Mouse (Mus musculus): ENCODE measurements around the gene Nosip. TPM values are rescaled to one million over a fixed set of nuclear protein-coding genes. Genes with fewer than 3 reads are reported as not detected.
A peak's percentile ranks its signal among the peaks of the same experiment; 100 is the strongest.

The Nosip gene
- polyA plus RNA-seq, 1 experiment from 2014 or later: 52.6 TPM

DNA sequence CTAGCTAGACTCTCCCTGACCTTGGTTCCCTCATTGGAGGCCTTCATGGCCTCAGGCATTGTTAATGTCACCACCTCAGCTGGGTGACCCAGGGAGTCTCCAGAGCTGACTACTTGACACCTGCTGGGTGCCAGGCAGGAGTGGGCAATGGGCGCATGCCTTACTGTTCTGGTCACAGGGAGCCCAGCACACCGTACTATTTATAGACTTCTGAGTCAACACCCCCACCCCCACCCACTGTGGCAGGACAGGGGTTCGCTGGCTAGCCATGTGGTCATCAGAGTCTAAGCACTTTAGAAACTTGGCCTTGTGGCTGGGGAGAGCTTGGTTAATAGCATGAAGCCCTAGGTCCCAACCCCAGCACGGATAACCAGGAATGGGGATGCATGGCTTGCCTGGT, 13.2 kb downstream of the Nosip start:
- 89% methylated on average over 4 of the region's 4 CpGs for WGBS
- Histone ChIP-seq H3K36me3 (ENCODE audit: control insufficient read depth, insufficient read depth, low read length) (no peaks in the 10 kb centered on the region; the same call in 1 of the 2 replicates), H3K27me3 (ENCODE audit: control insufficient read depth, insufficient read depth, low read length) (no peaks in the 10 kb centered on the region), H3K4me1 (replicated peaks; ENCODE audit: control insufficient read depth, insufficient read depth, low read length) (no peaks in the 10 kb centered on the region), H3K4me3 (ENCODE audit: low read depth, low read length) (no peak overlapping the region), H3K4me2 (ENCODE audit: low read depth, low read length, severe bottlenecking) (no peak overlapping the region), H3K27ac (ENCODE audit: low read depth, low read length) (no peak overlapping the region), H3K9ac (ENCODE audit: low read length) (no peak overlapping the region), H3K9me3 (ENCODE audit: control insufficient read depth, low read length) (no peaks in the 10 kb centered on the region)
- ATAC-seq (replicated peaks; ENCODE audit: low FRiP score): no peak
- DNase-seq (ENCODE audit: low spot score): no peak

DNA sequence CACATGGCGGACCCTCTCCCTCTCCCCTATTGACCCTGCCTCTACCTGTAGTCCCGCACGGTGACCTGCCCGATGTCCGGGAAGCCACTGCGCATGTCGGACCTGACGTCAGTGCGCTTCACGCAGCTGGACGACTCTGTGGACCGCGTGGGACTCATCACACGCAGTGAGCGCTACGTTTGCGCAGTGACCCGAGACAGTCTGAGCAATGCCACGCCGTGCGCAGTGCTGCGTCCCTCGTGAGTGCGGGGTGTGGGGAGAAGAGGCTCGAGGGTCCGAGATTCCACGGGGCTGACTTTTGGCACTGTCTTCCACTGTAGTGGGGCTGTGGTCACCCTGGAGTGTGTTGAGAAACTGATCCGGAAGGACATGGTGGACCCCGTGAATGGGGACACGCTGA, 14.3 kb downstream of the Nosip start:
- no peaks in the 10 kb centered on the region; the same call in 1 of the 2 replicates for H3K36me3 ChIP-seq (ENCODE audit: control insufficient read depth, insufficient read depth, low read length)
- no peaks in the 10 kb centered on the region for H3K27me3 ChIP-seq (ENCODE audit: control insufficient read depth, insufficient read depth, low read length)
- no peak overlapping the region for H3K4me3 ChIP-seq (ENCODE audit: low read depth, low read length)
- H3K9ac ChIP-seq (ENCODE audit: low read length): no peak overlapping the region
- ATAC-seq (replicated peaks; ENCODE audit: low FRiP score) (no peak), DNase-seq (ENCODE audit: low spot score) (no peak)
- no peaks in the 10 kb centered on the region for H3K4me1 ChIP-seq (replicated peaks; ENCODE audit: control insufficient read depth, insufficient read depth, low read length)
- WGBS: 91% methylated on average over 30 of the region's 30 CpGs
- no peak overlapping the region for H3K27ac ChIP-seq (ENCODE audit: low read depth, low read length)
- no peaks in the 10 kb centered on the region for H3K9me3 ChIP-seq (ENCODE audit: control insufficient read depth, low read length)
- H3K4me2 ChIP-seq (ENCODE audit: low read depth, low read length, severe bottlenecking): no peak overlapping the region

DNA sequence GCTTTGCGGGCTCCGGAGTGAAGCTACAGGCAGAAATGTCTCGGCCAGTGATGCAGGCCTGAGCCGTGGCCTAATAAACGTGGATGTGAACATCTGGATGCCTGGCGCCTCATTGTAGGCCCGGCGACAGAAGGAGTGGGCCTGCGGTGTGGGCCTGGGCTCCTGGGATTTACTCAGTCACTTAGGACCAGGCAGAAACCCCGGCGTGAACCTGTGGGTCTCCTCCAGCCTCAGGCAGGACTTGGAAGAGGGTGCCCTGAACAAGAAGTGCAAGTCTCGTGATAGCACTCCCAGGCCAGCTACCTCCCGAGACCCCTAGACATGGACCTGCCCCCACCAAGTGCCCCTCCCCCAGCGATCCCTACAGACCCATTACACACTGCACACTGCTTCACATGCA, 15.1 kb downstream of the Nosip start:
- ATAC-seq (replicated peaks; ENCODE audit: low FRiP score): no peak
- 90% methylated on average over 14 of the region's 14 CpGs for WGBS
- no peak overlapping the region for H3K9ac ChIP-seq (ENCODE audit: low read length)
- no peaks in the 10 kb centered on the region for H3K27me3 ChIP-seq (ENCODE audit: control insufficient read depth, insufficient read depth, low read length)
- no peaks in the 10 kb centered on the region for H3K4me1 ChIP-seq (replicated peaks; ENCODE audit: control insufficient read depth, insufficient read depth, low read length)
- H3K36me3 ChIP-seq (ENCODE audit: control insufficient read depth, insufficient read depth, low read length): no peaks in the 10 kb centered on the region; the same call in 1 of the 2 replicates
- H3K9me3 ChIP-seq (ENCODE audit: control insufficient read depth, low read length): no peaks in the 10 kb centered on the region
- DNase-seq (ENCODE audit: low spot score): no peak
- no peak overlapping the region for H3K27ac ChIP-seq (ENCODE audit: low read depth, low read length)
- no peak overlapping the region for H3K4me3 ChIP-seq (ENCODE audit: low read depth, low read length)
- H3K4me2 ChIP-seq (ENCODE audit: low read depth, low read length, severe bottlenecking): no peak overlapping the region

DNA sequence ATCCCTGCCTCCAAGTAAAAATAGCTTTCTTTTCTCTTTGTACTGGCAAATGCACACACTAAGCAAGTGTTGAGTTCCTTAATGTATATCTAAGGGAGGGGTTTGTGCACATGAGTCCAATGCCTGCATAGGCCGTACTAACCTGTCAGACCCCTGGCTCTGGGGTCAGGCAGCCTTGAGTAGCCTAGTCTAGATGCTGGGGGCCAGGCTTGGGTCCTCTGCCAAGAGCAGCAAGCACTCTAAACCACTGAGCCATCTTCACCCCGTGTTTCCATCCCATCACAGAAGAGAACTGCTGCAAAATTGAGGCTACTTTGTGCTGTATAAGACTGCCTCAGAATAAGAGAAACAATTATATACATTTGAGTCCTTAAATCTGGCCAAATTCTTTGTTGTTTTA, 15.6 kb downstream of the Nosip start:
- Histone ChIP-seq H3K4me3 (ENCODE audit: low read depth, low read length) (no peak overlapping the region), H3K4me1 (replicated peaks; ENCODE audit: control insufficient read depth, insufficient read depth, low read length) (no peaks in the 10 kb centered on the region), H3K4me2 (ENCODE audit: low read depth, low read length, severe bottlenecking) (no peak overlapping the region), H3K27ac (ENCODE audit: low read depth, low read length) (no peak overlapping the region), H3K36me3 (ENCODE audit: control insufficient read depth, insufficient read depth, low read length) (no peaks in the 10 kb centered on the region; the same call in 1 of the 2 replicates), H3K9me3 (ENCODE audit: control insufficient read depth, low read length) (no peaks in the 10 kb centered on the region), H3K27me3 (ENCODE audit: control insufficient read depth, insufficient read depth, low read length) (no peaks in the 10 kb centered on the region), H3K9ac (ENCODE audit: low read length) (no peak overlapping the region)
- ATAC-seq (replicated peaks; ENCODE audit: low FRiP score) (no peak), DNase-seq (ENCODE audit: low spot score) (no peak)
- WGBS: 92% methylated on average over 2 of the region's 2 CpGs

DNA sequence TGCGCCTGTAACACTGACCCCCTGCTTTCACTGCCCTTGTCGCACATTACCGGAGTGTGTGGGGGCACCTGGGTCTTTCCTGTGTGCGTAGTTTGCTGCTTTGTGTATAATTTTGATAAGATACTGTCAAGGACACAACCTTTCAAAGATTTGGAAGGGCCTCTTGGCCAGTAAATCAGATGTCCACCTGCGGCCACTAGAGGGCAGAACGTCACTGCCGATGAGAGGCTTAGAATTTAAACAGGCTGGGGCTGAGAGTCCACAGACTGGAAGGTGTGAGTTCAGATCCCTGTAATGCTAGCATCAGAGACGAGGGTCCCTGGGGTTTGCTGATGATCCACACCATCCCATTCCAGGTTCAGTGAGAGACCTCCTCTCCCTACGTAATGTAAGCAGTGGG, 16.3 kb downstream of the Nosip start:
- ATAC-seq (replicated peaks; ENCODE audit: low FRiP score): no peak
- Histone ChIP-seq H3K9me3 (ENCODE audit: control insufficient read depth, low read length) (no peaks in the 10 kb centered on the region), H3K27ac (ENCODE audit: low read depth, low read length) (no peak overlapping the region), H3K4me2 (ENCODE audit: low read depth, low read length, severe bottlenecking) (no peak overlapping the region), H3K4me1 (replicated peaks; ENCODE audit: control insufficient read depth, insufficient read depth, low read length) (no peaks in the 10 kb centered on the region), H3K27me3 (ENCODE audit: control insufficient read depth, insufficient read depth, low read length) (no peaks in the 10 kb centered on the region), H3K36me3 (ENCODE audit: control insufficient read depth, insufficient read depth, low read length) (no peaks in the 10 kb centered on the region; the same call in 1 of the 2 replicates), H3K9ac (ENCODE audit: low read length) (no peak overlapping the region), H3K4me3 (ENCODE audit: low read depth, low read length) (no peak overlapping the region)
- peak; percentile 84 for DNase-seq (ENCODE audit: low spot score)
- WGBS: 39% methylated on average over 9 of the region's 9 CpGs

DNA sequence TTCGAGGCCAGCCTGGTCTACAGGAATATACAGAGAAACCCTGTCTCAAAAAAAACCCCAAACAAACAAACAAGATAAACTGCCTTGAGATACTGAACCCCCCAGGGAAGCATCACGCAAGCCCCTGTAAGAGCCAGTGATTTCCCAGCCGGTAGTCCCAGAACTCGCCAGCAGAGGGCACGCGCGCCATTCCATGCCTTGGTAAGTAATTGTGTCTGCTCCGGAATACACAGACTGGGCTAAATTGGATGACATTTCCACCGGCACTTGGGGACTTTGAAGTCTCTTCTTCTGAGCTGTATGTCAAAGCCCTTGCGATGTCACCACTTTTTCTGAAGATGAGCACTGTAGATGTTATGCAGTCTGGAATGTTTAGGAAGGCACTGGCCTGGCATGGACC, 17.6 kb downstream of the Nosip start:
- Histone ChIP-seq H3K4me1 (replicated peaks; ENCODE audit: control insufficient read depth, insufficient read depth, low read length) (no peaks in the 10 kb centered on the region), H3K4me3 (ENCODE audit: low read depth, low read length) (no peak overlapping the region), H3K9ac (ENCODE audit: low read length) (no peak overlapping the region), H3K4me2 (ENCODE audit: low read depth, low read length, severe bottlenecking) (no peak overlapping the region), H3K27me3 (ENCODE audit: control insufficient read depth, insufficient read depth, low read length) (no peaks in the 10 kb centered on the region), H3K27ac (ENCODE audit: low read depth, low read length) (no peak overlapping the region), H3K9me3 (ENCODE audit: control insufficient read depth, low read length) (no peaks in the 10 kb centered on the region), H3K36me3 (ENCODE audit: control insufficient read depth, insufficient read depth, low read length) (no peaks in the 10 kb centered on the region; the same call in 1 of the 2 replicates)
- peak; percentile 97 for DNase-seq (ENCODE audit: low spot score)
- peak; percentile 63; the same call in 1 of the 2 replicates for ATAC-seq (replicated peaks; ENCODE audit: low FRiP score)
- WGBS: 2% methylated on average over 10 of the region's 10 CpGs

DNA sequence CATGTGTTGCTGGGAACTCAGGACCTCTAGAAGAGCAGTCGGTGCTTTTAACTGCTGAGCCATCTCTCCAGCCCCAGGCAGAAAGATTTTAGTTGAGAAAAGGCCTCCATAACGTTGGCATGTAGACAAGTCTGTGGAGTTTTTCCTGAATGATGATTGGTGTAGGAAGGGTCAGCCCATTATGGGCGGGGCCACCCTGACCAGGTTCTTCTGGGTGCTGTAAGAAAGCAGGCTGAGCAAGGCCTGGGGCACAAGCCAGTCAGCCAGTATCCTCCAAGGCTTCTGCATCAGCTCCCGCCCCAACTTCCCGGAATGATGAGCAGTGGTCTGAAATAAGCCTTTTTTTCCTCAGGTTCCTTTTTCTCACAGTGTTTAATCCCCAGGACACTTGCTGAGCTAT, 18.8 kb downstream of the Nosip start:
- ATAC-seq (replicated peaks; ENCODE audit: low FRiP score) (no peak), DNase-seq (ENCODE audit: low spot score) (no peak)
- Histone ChIP-seq H3K27ac (ENCODE audit: low read depth, low read length) (no peak overlapping the region), H3K4me3 (ENCODE audit: low read depth, low read length) (no peak overlapping the region), H3K9me3 (ENCODE audit: control insufficient read depth, low read length) (no peaks in the 10 kb centered on the region), H3K4me1 (replicated peaks; ENCODE audit: control insufficient read depth, insufficient read depth, low read length) (no peaks in the 10 kb centered on the region), H3K9ac (ENCODE audit: low read length) (no peak overlapping the region), H3K36me3 (ENCODE audit: control insufficient read depth, insufficient read depth, low read length) (peaks cover 1% of the 10 kb centered on the region), H3K4me2 (ENCODE audit: low read depth, low read length, severe bottlenecking) (no peak overlapping the region), H3K27me3 (ENCODE audit: control insufficient read depth, insufficient read depth, low read length) (no peaks in the 10 kb centered on the region)
- WGBS: 50% methylated on average over 5 of the region's 5 CpGs

DNA sequence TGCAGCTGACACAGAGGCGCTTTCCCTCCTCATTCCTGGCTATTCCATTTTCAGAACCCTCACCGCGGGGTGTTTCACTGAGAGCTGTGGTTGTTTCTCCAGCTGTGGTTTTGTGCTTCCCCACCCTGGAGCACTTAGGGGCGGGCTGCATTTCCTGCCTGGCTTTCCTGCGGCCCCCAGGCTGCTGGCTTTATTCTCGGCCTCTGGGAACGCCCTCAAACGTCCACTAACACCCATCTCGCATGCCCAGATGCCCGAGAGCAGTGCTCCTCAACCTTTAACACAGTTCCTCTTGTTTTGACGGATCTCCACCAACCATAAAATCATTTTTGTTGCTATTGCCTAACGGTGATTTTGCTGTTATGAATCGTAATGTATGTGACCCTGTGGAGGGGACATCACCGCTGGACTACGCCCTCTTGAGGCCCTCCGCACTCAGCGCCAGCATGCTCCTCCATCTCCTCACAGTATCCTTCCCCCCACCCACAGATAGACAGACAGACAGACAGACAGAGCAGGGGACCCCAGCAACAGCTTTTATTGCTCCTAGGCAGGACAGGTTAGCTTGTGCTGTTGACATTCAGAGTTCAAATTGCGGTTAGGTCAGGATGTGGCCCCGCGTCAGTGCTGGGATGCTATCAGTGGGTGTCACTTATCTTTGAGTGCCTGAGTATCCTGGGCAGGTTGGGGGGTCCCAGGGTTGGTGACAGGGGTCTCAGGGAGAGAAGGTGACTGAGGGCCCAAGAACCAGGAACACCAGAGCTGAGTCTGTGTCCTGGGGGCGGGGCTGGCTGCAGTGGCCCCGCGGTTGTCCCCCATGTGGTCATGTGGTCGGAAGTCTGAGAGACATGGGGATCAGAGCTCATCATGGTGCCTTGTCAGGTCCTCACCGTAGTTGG, 20.4 kb downstream of the Nosip start:
- no peak overlapping the region for H3K4me3 ChIP-seq (ENCODE audit: low read depth, low read length)

More for the DNA sequence above, 20.4 kb downstream of the Nosip start:
- H3K9ac ChIP-seq (ENCODE audit: low read length): no peak overlapping the region
- ATAC-seq (replicated peaks; ENCODE audit: low FRiP score) (no peak), DNase-seq (ENCODE audit: low spot score) (no peak)
- no peak overlapping the region for H3K4me2 ChIP-seq (ENCODE audit: low read depth, low read length, severe bottlenecking)
- no peaks in the 10 kb centered on the region for H3K4me1 ChIP-seq (replicated peaks; ENCODE audit: control insufficient read depth, insufficient read depth, low read length)
- peaks cover 9% of the 10 kb centered on the region for H3K36me3 ChIP-seq (ENCODE audit: control insufficient read depth, insufficient read depth, low read length)
- no peaks in the 10 kb centered on the region for H3K9me3 ChIP-seq (ENCODE audit: control insufficient read depth, low read length)
- H3K27me3 ChIP-seq (ENCODE audit: control insufficient read depth, insufficient read depth, low read length): no peaks in the 10 kb centered on the region
- 78% methylated on average over 25 of the region's 25 CpGs for WGBS
- no peak overlapping the region for H3K27ac ChIP-seq (ENCODE audit: low read depth, low read length)

Measured in forebrain, embryonic 11.5 days (tissue).